Mouse (Mus musculus) lung, adult 2 months (tissue): ENCODE data around the gene Rab3a. TPM values are rescaled to one million over a fixed set of nuclear protein-coding genes. Genes with fewer than 3 reads are reported as not detected.

ENCODE experiments used
- DNase-seq: peaks from one replicate; pipeline ENCODE4 v3.0.0; 2022
- H3K4me1 ChIP-seq: fragments of 200-500 bp; 2 replicates; pipeline ENCODE4 v1.6.1; 2011; ENCODE audit warnings: low read length; ENCODE audit not compliant: control insufficient read depth, insufficient read depth
- H3K4me3 ChIP-seq: fragments of 200-500 bp; replicated peaks from 2 replicates; pipeline ENCODE3; 2011; ENCODE audit warnings: low read depth, mild to moderate bottlenecking, control low read depth, low read length; ENCODE audit errors: extremely low read depth
- CTCF ChIP-seq: fragments of 200-500 bp; IDR thresholded peaks from 2 replicates; pipeline ENCODE4 v1.5.1; 2011; ENCODE audit warnings: mild to moderate bottlenecking, low read length, control low read depth; ENCODE audit not compliant: insufficient read depth
- POLR2A ChIP-seq: fragments of 200-500 bp; IDR thresholded peaks from 2 replicates; pipeline ENCODE4 v1.6.1; 2011; ENCODE audit warnings: low read depth, mild to moderate bottlenecking, control low read depth, low read length, borderline replicate concordance; ENCODE audit errors: extremely low read depth
- WGBS: fragments of 180-500 bp; shearing (Covaris S2); methylation state at CpG from one replicate; pipeline ENCODE4 v1.1.7; 2018; 5-methylcytosine and 5-hydroxymethylcytosine counted together
- polyA plus RNA-seq: library from polyadenylated mRNA; depleted of rRNA; stranded (reverse); fragments of >200 nt; gene quantifications from 2 replicates; pipeline ENCODE4 v1.2.3, GENCODE M21; 2012

Gene Rab3a
- polyA plus RNA-seq, 1 experiment, result 46.4 TPM

- no peaks in the 10 kb centered on the region for H3K4me1 ChIP-seq
- no peak for DNase-seq
- H3K4me3 ChIP-seq, result no peak overlapping the region
- WGBS, result 47% methylated on average over 5 of the region's 5 CpGs
- TF ChIP-seq CTCF, result no peak
- no peak for TF ChIP-seq POLR2A
Measured at GRCm38 (mm10) chr8:70737705-70738104, 16.8 kb upstream of the Rab3a start.

GRCm38 (mm10) chr8:70738211-70738610 lies 16.3 kb upstream of the Rab3a start:
- no peak for TF ChIP-seq POLR2A
- TF ChIP-seq CTCF, result no peak
- Histone ChIP-seq H3K4me3 (no peak overlapping the region), H3K4me1 (peaks cover 2% of the 10 kb centered on the region; the same call in 1 of the 2 replicates)
- WGBS, result 41% methylated on average over 3 of the region's 3 CpGs
- peak; percentile 67 for DNase-seq

GRCm38 (mm10) chr8:70741661-70742060 lies 12.8 kb upstream of the Rab3a start:
- H3K4me1 ChIP-seq, result peaks cover 3% of the 10 kb centered on the region
- H3K4me3 ChIP-seq, result no peak overlapping the region
- no peak for DNase-seq
- no peak for TF ChIP-seq POLR2A
- no peak for TF ChIP-seq CTCF
- 53% methylated on average over 5 of the region's 5 CpGs for WGBS

- WGBS, result 72% methylated on average over 11 of the region's 11 CpGs
- DNase-seq, result no peak
- no peak overlapping the region for H3K4me3 ChIP-seq
Measured at GRCm38 (mm10) chr8:70742176-70742575, 12.3 kb upstream of the Rab3a start.

GRCm38 (mm10) chr8:70742981-70743655 lies 11.4 kb upstream of the Rab3a start:
- peaks cover 3% of the 10 kb centered on the region for H3K4me1 ChIP-seq
- DNase-seq, result no peak
- TF ChIP-seq CTCF, result no peak
- TF ChIP-seq POLR2A, result no peak
- 15% methylated on average over 37 of the region's 38 CpGs for WGBS
- no peak overlapping the region for H3K4me3 ChIP-seq

More at GRCm38 (mm10) chr8:70742176-70742575, 12.3 kb upstream of the Rab3a start:
- H3K4me1 ChIP-seq, result peaks cover 3% of the 10 kb centered on the region
- TF ChIP-seq POLR2A (no peak), CTCF (no peak)

GRCm38 (mm10) chr8:70743656-70744590 lies 10.6 kb upstream of the Rab3a start:
- DNase-seq, result peak; percentile 56
- TF ChIP-seq CTCF, result no peak
- peak; percentile 34; the same call in 1 of the 2 replicates for TF ChIP-seq POLR2A
- WGBS, result 7% methylated on average over 48 of the region's 48 CpGs
- Histone ChIP-seq H3K4me3 (peak overlapping the region; percentile 22), H3K4me1 (peaks cover 3% of the 10 kb centered on the region)

- DNase-seq, result no peak
- TF ChIP-seq CTCF, result no peak
- TF ChIP-seq POLR2A, result no peak
- Histone ChIP-seq H3K4me3 (no peak overlapping the region), H3K4me1 (peaks cover 3% of the 10 kb centered on the region)
- WGBS, result 51% methylated on average over 11 of the region's 11 CpGs
Measured at GRCm38 (mm10) chr8:70744806-70745205, 9.7 kb upstream of the Rab3a start.

- Histone ChIP-seq H3K4me3 (no peak overlapping the region), H3K4me1 (peaks cover 3% of the 10 kb centered on the region)
- TF ChIP-seq POLR2A (no peak), CTCF (no peak)
- 67% methylated on average over 19 of the region's 19 CpGs for WGBS
- DNase-seq, result no peak
Measured at GRCm38 (mm10) chr8:70745691-70746220, 8.7 kb upstream of the Rab3a start.

GRCm38 (mm10) chr8:70746676-70747075 lies 7.8 kb upstream of the Rab3a start:
- WGBS, result 75% methylated on average over 9 of the region's 9 CpGs
- H3K4me1 ChIP-seq, result peaks cover 3% of the 10 kb centered on the region
- no peak for DNase-seq
- no peak for TF ChIP-seq POLR2A
- no peak for TF ChIP-seq CTCF
- H3K4me3 ChIP-seq, result no peak overlapping the region

GRCm38 (mm10) chr8:70747211-70747890 lies 7.1 kb upstream of the Rab3a start:
- DNase-seq, result no peak
- H3K4me3 ChIP-seq, result no peak overlapping the region
- WGBS, result 90% methylated on average over 18 of the region's 18 CpGs
- no peak for TF ChIP-seq POLR2A
- no peak for TF ChIP-seq CTCF
- peaks cover 3% of the 10 kb centered on the region for H3K4me1 ChIP-seq
